Mouse (Mus musculus): ENCODE results near the gene Ap3d1. TPM values are rescaled to one million over a fixed set of nuclear protein-coding genes. Genes with fewer than 3 reads are reported as not detected.
A peak's percentile ranks its signal among the peaks of the same experiment; 100 is the strongest.

The Ap3d1 gene
- total RNA-seq, 2 experiments from 2014 or later, result 12.5 to 30.5 TPM

DNA sequence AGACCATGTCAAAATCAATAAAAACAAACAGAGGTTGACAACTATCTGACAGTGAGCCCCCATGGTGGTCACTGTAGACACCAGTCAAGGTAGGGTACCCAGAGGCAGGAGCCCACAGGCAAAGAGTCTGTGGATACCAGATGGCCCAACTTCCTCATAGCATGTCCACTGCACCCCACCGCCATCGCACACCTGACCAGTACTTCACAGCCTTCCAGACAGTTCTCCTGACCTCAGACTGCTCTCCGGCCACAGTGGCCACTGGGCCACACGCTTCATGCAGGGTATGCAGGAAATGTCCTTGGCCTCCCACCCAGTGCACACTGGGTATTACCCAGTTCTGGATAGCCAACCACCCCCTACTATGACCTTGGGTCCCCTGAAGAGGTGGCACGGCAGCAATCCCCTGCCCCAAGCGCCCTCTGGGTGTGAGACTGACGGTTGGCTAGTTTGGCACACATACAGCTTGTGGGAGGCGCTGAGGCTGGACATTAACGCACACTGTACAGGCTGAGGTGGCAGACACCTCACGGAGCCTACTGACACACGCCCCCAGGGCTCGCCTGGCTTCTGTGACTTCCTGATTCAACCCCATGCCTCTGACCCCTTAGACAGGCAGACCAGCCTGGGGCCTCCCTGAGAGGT lies 48.5 kb downstream of the Ap3d1 start:
- ATAC-seq (replicated peaks; ENCODE audit: low FRiP score, poor library complexity, severe bottlenecking), result no peak

DNA sequence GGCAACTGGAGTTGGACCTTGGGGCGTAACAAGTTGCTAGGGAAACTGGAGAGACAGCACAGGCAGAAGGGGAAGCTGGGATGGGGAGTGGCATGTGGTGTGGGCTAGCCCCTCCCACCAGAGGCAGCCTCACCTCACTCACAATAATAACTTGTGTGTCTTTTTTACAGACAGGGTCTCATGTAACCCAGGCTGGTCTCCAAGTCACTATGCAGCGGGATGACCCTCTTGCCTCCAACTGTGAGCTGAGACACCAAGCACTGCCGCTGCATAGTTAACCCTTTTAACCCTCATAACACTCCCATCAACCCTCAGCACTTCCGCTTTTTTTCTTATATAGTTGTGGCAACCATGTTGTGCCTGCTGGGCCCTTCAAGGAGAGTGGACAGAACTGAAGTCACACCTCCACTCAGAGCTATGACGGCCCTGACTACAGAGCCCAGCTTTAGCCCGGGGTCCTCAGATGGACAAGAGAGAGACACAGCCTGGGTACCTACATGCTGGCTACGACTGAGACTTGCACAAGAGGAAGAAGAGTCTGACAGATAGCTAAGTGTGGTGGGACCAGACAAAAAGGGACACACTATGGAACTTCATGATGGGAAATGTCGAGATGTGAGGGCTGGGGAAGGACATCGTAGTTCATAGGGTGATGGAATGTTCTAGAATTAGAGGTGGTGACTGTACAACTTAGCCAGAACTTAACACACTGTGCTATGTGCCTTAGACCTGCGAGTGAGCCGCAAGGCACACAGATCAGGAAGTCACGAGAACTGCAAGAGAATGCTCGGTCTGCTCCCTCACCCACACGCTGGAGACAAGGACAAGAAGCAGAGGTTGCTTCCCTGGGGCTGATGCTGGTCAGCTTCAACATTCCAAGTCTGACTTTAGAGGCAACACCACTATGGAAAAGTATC lies 49.6 kb downstream of the Ap3d1 start:
- ATAC-seq (replicated peaks; ENCODE audit: low FRiP score, poor library complexity, severe bottlenecking), result peak; percentile 19; the same call in 1 of the 2 replicates

DNA sequence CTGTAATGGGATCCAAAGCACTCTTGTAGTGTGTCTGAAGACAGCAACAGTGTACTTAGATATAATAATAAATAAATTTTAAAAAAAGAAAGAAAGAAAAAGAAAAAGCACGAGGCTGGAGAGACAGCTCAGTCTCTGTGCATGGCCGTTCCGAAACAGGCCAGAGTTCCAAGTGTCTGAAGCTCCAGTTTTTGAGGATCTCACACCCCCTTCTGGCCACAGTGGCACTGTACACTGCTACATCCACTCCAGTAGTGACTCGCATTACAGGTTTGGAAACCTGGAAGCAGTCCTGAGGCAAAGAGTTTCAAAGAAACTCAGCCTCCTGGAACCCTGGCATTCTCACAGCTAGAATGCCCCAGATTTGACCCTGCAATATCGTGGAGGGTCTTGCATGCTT lies 54.2 kb downstream of the Ap3d1 start:
- ATAC-seq (replicated peaks; ENCODE audit: low FRiP score, poor library complexity, severe bottlenecking), result peak; percentile 44; the same call in 1 of the 2 replicates

DNA sequence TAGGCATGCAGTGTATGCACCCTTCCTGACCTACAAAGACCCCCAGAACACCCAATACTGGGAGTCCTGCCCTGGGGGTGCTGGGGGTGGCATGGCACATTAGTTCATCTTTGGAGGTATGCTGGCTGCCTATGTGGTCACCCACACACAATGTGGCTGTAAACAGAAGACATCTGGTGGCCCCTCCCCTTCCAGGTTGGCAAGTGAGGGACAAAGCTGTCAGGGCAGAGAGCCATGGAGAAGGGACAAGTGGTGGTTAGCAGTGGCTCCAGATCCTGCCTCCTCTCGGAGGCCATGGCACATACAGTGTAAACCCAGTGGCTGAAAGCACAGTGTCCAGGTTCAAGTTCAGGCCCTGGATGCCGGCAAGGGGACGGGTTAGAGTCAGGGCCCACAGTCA lies 55.4 kb downstream of the Ap3d1 start:
- no peak for ATAC-seq (replicated peaks; ENCODE audit: low FRiP score, poor library complexity, severe bottlenecking)

DNA sequence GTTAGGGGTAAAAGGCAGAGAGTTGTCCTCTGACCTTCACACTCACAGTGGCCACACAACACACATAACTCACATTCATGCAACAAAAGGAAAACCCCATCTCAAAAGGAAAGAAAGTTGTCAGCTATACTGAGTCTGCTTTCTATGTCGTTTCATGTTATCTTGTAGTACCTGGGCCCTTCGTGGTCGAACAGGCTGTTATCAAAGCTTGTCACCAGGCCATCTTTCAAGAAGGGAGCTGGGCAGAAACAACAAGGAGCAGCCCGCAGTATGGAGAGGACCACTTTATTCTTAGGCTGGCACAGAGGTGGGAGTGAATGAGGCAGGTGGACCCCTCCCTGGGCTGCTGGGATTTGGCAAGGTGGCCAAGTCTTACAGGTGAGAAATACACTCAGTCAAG lies 57.1 kb downstream of the Ap3d1 start:
- peak; percentile 74 for ATAC-seq (replicated peaks; ENCODE audit: low FRiP score, poor library complexity, severe bottlenecking)

DNA sequence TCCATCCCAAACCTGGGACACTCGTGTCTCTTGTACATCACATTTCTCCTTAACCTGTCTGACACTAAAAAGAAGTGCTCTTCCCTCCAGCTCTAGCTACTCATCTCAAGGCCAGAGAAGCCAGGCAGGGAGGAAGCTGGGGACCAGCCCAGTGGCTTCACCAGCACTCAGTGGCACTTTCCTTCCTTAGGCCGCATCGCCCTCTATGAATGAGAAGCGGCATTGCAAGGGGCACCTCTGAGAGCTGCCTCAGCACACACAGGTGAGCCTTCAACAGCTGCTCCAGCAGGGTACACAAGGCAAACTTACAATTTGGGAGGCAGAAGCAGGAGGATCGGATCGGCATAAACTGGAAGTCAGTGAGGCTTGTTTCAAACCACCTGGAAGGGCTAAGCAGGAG lies 57.9 kb downstream of the Ap3d1 start:
- peak; percentile 76 for ATAC-seq (replicated peaks; ENCODE audit: low FRiP score, poor library complexity, severe bottlenecking)

DNA sequence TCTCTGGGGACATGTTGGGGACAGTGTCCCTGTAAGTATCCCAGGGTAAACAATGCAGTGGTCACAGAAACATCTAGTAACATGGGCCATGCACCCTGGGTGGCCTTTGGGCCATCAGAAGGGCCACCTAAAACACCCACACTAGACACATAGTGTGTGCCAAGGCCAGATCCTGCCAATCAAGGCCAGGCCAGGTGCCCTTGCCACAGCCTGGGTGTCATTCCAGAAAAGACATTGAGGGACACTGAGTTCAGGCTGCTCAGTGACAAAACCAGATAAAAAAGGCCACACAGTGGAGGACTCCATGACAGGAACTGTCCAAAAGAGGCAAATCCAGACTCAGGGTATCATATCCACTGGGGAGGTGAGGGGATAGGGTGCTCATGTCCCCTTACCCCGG lies 58.4 kb downstream of the Ap3d1 start:
- no peak for ATAC-seq (replicated peaks; ENCODE audit: low FRiP score, poor library complexity, severe bottlenecking)

DNA sequence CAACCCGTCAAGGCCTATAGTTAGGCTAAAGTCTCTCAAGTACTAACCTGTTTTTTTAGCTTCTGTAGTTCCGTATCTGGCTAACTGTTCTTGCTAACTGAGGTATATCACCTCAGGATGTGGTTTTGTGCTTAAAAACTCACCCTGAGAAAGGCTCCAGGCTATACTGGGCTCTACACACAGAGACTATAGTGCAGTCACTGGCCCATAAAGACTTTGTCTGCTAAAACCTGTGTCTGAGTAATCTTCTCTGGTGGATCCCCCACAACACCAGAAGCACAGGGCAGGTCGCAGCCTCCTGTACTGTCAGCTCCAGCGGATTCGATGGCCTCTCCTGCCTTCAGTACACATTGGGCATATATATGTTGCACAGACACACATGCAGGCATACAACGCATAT lies 60.1 kb downstream of the Ap3d1 start:
- no peak for ATAC-seq (replicated peaks; ENCODE audit: low FRiP score, poor library complexity, severe bottlenecking)

DNA sequence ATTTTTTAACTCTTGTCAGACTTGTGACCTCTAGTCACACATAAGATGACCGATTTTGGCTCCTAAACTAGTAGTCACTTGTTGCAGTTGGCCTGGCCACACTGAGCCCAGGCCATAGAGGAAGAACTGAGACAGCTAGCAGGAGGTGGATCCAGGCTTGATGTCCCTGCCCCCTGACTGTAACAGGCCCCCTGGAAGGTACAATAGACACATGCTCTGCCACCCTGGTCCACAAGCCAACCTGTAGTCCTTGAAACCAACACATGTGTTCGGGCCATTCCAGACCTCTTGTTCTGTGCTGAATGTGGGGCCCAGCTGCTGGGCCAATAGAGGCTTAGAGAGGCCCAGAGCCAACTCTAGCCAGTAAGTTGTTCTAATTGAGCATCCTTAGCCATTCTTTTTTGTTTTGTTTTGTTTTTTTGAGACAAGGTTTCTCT lies 61.8 kb downstream of the Ap3d1 start:
- ATAC-seq (replicated peaks; ENCODE audit: low FRiP score, poor library complexity, severe bottlenecking), result no peak

DNA sequence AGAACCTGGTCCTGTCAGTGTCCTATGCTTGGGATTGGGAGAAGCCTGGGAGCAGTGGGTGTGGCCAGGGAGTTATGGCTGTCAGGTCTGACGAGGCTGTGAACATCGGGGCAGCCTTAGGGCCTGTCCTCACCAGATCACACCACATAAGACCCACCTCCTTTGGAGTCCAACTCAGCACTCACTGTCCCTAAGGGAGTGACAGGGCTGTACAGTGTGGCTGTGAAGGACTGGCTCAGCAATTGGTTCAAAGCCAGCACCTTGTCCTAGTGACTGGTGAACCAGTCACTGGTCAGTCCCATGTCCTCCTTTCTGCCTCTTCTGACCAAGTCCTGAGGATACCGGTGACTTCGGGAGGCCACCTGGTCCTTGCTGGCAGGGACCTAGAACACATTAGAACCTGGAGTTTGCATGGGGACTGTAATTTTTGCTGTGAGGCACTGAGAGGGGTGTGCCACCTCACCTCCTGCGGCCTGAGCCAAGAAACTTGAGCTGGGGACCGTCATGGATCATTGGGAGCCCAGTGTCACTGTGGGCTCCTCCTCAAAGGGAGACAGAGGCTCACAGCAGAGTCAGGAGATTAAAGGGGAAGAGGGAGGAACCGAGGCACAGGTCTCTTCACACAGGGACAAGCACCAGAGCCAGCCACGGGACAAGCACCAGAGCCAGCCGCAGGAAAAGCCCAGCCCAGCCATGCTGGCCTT lies 62.4 kb downstream of the Ap3d1 start:
- ATAC-seq (replicated peaks; ENCODE audit: low FRiP score, poor library complexity, severe bottlenecking), result no peak

DNA sequence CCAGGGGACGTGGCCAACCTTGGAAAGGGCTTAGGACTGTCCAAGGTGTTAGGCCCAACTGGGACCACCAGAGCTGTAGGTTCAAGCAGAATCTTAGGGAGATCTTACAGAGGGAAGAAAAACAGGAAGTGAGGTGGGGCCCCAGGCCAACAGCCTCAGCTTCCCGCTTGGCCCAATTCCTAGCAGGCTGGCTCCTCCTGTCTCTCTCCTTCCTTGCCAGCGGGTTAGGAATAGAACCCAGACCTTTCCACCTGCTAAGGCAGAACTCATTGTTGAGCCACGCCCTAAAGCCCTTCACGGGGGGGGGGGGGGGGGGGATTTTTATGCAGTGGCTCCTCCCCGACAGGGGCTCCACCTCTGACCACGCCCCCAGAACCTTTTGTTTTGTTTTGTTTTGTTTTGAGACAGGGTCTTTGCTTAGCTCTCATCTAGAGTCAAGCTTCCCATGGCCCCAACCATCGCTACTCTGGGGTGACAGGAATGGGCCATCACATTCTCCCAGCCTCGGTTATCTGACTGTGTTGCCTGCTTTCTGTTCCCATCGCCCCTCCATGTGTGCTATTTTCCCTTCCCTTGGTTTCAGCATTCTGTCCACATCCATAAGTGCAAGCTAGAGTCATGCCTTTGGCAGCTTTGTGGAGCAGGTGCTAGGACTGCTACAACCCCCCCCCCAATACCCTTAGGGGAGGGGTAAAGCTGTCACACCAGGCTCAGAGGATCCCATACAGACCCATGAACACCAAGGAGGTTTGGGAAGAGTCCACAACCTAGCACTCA lies 63.3 kb downstream of the Ap3d1 start:
- ATAC-seq (replicated peaks; ENCODE audit: low FRiP score, poor library complexity, severe bottlenecking), result no peak

DNA sequence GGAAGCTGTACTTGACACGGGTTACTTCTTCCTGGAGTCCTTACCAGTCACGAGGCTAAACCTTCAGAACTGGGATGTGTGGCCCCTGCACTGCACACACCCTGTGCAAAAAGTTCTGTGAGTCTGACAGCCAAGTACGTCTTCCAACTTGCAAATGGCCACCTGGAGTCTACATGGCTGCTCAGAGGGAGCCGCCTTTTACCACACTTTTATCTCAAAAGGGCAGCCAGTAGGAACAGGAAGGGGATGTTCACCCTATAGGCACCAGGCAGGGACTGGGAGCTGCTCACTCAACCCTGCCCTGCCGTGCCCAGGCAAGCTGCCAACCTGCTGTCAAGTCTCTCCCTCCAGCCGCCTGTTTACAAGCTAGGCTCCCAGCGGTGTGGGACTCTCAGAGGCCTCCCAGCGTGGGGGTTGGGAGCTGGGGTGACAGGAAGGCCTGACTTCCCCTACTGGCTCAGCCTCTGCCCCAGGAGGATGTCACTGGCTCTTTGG lies 64.1 kb downstream of the Ap3d1 start, which contains the start of gene Mknk2:
Mknk2 (minus strand) TSS at position 171 of the 495 bp plus-strand sequence.
- peak; percentile 63 for ATAC-seq (replicated peaks; ENCODE audit: low FRiP score, poor library complexity, severe bottlenecking)

DNA sequence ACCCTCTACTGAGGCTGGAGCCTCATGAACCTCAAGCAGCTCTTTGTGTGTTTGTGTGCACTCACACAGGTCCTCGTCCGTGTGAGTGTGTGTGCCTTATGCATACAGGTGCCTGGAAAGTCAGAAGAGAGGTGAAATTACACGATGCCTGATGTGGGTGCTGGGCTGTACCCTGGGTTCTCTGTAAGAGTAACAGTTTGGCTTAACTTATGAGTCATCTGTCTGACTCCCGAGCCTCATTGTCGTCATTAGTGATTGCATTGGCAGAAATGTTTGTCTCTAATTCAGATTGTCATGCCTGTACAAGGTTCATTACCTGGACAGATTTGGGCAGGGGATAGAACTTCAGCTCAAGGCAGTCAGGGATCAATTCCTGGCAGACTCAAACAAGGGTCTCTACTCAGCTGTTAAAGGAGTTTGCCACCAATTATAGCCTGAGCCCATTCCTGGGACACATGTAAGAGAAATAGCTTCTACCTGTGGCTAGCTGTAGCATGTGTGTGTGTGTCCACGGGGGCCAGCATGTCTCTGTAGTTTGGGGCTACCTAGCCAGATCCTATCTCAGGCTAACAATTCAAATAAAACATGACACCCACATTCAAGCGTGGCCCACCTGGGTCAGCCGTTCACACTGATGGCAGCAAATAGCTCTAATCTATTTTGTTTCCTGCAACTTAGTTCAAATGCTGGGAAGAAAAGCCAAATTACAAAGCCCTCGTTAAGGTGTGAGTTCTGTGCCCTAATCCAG lies 64.8 kb downstream of the Ap3d1 start:
- ATAC-seq (replicated peaks; ENCODE audit: low FRiP score, poor library complexity, severe bottlenecking), result peak; percentile 2

DNA sequence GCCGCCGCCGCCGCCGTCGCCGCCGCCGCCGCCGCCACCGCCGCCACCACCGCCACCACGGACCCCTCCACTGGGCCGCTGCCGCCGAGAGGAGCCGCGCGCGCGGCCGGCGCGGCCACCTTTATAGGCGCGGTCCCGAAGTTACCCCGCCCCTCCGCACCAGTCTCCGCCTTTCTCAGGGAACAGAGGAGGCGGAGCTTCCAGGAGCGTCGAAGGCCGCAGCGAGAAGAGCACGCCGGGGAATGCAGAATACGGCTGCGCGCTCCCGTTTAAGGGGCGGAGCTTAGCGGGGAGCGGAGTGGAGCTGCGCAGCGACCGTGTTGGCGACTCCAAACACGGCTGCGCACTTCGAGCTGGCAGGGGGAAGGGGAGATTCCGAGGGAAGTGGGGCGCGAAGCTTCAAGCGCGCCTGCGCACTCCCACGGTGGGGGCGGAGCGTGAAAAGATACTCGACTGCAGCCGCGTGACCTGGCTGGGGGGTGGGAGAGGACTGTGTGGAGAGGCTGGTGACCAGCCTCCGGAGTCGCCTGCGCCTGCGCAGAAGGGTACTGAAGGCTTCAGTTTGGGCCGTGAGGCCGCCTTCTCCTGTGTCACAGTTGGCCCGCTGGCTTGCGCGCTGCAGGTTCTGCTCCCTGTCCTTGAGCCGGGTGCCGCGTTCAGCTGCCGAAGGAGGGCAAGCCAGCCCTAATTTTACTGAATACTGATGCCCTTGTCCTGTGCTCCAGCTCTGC lies 65.7 kb downstream of the Ap3d1 start:
- peak; percentile 54 for ATAC-seq (replicated peaks; ENCODE audit: low FRiP score, poor library complexity, severe bottlenecking)

DNA sequence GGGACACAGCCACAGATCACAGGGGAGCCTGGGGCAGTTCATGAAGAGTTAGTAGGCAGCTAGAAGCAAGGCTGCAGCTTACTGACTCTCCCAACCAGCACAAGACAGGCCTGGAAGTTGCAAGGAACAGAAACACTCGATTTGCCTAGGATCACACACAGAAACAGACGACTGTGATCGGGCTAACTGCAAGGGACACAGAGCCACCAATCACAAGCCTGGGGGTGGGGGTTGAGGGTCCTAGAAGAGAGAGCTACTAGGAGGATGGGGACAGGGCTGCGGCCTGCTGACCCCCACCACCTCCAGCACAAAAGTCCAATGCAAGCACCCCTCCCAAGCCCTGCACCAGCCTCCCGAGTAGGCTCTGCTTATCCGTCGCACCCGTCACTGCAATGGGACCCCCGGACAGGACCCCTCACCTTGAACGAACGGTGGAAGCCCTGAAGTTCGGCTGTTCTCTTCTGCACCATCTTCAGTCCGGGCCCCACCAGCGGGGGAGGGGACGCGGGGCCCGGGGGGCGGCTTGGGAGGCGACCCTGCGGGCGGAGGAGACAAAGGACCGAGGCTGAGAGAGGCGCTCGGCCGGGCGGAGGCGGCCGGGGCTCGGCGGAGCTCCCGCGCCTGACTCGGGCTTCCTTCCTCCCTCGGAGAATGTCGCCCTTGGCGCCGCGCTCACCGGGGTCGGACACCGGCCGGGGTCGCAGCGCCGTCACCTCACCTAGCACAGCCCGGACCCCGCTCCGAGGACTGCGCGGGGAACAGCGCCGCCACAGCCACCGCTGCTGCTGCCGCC lies 66.5 kb downstream of the Ap3d1 start:
- no peak for ATAC-seq (replicated peaks; ENCODE audit: low FRiP score, poor library complexity, severe bottlenecking)

DNA sequence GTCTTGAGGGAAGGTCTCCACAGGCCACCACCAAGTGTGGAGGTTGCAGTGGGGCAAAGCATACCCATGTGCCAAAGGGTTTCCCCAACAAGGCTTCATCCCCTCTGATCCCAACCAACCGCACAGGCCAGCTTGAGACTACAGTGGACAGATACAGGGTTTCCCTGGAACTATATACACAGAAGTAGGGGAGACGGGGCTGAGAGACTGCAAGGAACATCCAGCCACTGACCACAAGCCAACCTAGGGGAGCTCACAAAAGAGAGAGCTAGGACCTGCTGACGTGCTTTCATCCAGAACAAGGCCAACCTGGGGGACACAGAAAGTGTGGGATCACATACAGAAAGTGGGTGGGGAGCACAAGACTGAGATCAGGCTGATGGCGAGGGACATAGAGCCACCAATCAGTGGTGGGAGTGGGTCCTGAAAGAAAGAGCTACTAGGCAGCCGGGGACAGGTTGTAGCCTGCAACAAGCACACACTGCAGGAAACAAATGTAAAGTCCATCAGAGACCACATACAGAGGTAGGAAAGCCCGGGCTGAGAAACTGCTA lies 67.1 kb downstream of the Ap3d1 start:
- ATAC-seq (replicated peaks; ENCODE audit: low FRiP score, poor library complexity, severe bottlenecking), result no peak

DNA sequence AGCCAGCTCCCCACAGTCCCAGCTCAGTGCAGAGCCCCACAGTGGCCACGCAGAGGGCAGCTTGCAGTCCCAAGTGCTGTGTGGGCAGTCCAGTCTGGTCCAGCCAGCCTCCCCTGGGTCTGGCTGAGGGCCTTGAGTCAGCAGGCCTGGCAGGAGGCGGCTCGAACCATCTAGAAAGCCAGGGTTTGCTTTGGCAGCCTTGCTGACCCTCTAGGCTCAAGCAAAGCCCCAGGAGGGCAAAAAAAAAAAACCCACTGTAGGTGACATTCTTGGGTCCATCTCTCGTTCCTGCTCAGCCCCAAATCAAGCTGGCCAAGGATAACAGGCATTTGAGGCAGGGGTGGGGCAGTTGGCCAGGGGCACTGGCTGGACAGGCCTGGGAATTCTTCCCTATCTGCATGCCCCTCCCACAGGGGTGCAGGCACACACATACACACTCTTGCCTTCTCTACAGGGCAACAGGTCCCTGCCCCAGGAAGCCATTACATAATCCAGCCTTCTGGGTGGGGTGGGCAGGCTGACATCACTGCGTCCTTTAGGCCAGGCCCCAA lies 67.8 kb downstream of the Ap3d1 start:
- ATAC-seq (replicated peaks; ENCODE audit: low FRiP score, poor library complexity, severe bottlenecking), result no peak
